Mouse (Mus musculus): ENCODE results near the gene Cnbd2.

Gene Cnbd2

DNA sequence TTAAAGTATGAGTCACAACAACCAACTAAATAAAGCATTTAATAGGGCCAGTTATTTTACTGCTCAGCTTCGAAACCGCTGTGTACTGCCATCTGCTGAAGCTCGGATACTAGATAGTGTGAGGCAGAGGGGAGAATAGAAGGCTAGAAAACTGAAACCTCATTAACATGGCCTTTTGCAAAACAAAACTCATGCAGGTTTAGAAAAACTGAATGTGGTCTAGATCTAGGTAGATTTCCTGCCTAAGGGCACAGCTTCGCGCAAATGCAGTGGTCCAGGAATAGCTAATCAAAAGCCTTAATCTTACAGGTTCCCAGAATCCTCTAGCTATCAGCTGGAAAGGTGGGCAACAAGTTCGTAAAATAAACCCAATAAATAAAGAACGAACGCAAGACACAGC lies 658 bp upstream of the Cnbd2 start:
- no peak for DNase-seq (ENCODE audit: low read depth, low spot score)

DNA sequence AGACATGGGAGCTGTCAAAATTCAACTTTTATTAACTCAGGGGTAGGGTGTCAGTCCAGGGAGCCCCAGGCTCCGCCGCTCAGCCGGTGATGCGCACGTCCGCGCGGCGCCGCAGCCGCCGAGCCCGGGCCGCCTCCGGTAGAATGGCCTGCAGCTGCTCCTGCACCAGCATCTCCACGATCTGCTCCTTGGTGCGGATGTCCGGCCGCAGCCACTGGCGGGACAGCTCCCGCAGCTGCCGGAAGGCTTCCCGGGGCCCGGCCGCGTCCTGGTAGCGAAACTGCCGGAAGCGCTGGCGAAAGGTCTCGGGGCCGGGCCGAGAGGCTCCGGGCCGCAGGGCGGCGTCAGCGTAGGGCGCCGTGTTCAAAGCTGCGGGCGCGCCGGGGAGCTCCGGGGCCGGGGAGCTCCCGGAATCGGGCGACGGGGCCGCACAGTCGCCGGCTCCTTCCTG lies 233 bp upstream of the Cnbd2 start:
- DNase-seq (ENCODE audit: low read depth, low spot score), result peak; percentile 50

DNA sequence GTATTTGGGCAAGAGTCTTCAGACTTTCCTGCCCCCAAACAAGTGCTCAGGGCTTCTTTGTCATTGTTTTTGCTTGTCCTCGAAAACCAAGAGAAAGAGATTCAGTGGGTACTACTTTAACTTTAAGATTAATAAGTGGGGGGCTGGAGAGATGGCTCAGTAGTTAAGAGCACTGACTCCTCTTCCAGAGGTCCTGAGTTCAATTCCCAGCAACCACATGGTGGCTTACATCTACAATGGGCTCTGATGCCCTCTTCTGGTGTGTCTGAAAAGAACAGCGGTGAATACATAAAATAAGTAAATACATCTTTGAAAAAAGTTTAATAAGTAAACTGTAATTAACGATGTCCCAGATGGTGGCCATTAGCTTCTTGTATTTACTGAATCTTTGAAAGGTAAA lies 1.1 kb downstream of the Cnbd2 start:
- DNase-seq (ENCODE audit: low read depth, low spot score), result no peak

DNA sequence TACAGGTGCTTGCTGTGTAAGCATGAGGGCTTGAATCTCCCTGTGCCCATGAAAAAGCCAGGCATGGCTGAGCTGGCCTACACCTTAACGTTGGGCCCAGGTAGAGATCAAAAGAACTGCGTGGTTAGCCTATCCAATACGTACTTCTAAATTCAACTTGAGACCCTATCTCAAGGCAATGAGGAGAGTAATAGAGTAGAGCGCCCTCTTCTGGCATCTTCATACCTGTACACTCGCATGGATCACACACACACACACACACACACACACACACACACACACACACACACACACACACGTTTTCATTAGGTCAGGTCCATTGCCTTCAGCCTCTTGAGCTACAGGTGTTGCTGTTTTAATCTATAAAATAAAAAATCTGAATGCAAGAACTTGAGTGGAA lies 2.7 kb downstream of the Cnbd2 start:
- DNase-seq (ENCODE audit: low read depth, low spot score), result peak; percentile 55

DNA sequence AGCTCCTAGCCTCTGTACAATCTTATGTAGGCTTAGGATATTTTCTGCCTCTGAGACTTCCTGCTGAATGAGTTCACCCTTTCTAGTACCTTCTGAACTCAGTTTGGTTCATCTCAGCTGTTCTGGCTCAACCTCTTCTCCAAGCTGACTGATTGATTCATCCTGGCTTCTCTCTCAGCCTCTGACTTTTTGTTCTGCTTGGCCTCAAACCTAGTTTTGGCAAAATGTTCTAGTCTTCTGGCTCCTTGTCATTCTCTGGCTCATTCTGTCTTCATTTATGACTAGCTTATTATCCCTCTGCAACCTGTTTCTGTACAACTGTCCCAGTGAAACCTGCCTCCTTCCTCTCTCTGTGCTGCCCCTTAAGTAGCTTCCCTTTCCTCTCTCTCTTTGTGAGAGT lies 6.4 kb downstream of the Cnbd2 start:
- DNase-seq (ENCODE audit: low read depth, low spot score), result no peak

DNA sequence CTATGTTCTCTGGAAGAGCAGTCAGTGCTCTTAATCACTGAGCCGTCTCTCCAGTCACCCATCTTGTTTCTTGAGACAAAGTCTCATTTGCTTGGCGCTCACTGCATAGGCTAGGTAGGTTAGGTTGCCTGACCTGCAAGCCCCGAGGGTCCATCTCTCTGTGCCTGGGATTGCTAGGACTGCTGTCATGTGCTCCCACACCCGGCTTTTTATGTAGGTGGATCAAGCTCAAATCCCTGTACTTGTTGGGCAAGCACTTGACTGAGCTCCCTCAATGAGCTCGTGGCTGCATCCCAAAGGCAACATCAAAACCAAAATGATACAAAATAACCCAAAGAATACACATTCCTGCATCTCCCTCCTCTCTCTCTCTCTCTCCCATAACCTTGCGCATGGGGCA lies 9.4 kb downstream of the Cnbd2 start:
- DNase-seq (ENCODE audit: low read depth, low spot score), result no peak

DNA sequence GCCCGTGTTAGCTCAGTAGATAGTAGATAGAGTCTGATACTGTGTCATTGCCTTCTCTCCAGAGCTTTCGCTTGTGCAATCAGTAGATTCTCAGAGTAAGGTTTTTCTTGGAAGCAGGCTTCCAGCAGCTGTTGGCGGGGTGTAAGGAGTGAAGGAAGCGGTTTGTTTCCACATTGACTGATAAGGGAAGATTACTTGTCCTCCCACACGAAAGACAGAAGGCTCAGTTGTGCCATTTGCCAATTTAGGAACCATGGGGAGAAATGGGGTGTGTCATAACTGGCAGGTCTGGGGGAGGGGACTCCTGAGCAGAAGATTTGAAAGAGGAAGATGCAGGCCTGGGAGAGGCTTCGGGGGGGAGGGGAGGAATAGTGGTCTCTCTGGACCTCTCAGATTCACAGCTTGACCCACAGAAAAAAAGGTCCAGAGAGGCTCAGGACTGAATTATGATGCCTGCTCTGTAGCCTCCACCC lies 12.1 kb downstream of the Cnbd2 start:
- no peak for DNase-seq (ENCODE audit: low read depth, low spot score)

DNA sequence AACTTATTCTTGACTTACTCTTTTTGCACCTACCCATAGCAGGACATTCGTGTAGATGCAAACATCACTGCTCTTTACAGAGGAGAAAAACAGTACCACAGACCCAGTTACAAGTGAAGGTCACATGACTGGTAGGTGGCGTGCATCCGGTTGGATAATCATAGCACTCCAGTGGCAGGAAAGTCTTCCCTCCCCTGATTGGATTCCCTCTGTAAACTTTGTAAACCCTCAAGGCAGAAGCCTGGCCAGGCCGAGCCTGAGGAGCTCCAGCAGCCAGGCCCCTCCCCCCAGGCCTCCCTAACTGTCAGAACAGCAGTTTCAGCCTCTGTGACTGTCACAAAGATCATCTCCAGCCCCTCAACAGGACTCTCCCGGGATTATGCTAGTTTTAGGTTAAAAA lies 12.6 kb downstream of the Cnbd2 start:
- DNase-seq (ENCODE audit: low read depth, low spot score), result no peak

DNA sequence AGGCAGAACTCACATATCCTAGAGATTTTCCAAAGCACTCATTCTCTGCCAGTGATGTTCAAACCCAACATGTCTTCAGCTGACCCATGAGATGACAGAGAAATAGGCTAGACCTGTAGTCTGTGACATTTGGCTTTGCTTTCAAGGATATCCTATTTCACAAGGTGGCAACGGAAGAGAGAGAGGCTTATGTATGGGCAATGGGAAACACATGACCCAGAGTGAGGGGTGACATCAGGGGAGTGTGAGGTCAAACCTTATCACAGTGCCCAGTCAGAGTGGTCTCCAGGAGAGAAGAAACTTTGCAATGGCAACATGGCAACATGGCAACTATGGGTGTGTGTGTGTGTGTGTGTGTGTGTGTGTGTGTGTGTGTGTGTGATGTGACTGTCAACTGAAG lies 18.6 kb downstream of the Cnbd2 start:
- no peak for DNase-seq (ENCODE audit: low read depth, low spot score)

DNA sequence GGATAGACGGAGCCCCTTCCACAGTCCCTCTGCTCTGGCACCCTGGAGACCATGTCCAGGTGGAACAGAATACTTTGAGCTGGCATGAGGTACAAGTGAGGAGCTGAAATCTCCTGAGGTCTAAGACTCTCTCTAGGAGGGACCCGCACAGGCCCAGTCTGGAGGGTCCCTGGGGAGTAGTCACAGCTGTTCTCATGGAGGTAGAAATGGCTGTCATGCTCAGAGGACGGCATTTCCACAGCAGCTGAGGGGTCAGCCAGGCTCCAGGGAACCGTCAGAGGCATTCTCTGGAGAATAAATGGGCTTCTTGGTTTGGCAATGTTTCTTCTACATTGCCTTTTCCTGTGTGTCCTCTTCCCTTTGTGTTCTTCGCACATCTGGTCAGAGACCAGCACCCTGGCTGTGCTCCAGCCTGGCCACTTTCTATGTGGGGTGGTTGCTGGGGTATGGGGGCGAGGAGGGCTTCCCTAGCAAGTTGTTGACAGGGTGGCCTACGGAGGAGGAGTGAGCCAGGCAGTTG lies 19.4 kb downstream of the Cnbd2 start:
- DNase-seq (ENCODE audit: low read depth, low spot score), result no peak

DNA sequence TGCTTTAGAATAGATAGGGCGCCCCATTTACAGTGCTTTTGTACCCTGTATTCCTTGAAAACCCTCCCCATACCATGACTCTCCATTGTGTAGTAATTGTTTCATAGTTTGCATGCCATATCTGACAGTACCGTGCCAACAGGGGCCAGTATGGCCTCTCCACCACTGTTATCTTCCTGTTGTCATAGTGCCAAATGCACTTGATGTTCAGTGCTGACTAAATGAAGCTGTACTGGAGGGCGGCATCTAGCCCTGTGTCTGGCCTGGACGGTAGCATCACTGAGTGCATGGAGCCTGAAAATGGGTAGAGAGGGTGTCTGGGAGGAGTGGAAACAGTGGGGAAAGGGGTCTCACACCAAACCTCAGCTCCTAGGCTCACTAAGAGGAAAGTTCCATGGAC lies 28.0 kb downstream of the Cnbd2 start:
- no peak for DNase-seq (ENCODE audit: low read depth, low spot score)

DNA sequence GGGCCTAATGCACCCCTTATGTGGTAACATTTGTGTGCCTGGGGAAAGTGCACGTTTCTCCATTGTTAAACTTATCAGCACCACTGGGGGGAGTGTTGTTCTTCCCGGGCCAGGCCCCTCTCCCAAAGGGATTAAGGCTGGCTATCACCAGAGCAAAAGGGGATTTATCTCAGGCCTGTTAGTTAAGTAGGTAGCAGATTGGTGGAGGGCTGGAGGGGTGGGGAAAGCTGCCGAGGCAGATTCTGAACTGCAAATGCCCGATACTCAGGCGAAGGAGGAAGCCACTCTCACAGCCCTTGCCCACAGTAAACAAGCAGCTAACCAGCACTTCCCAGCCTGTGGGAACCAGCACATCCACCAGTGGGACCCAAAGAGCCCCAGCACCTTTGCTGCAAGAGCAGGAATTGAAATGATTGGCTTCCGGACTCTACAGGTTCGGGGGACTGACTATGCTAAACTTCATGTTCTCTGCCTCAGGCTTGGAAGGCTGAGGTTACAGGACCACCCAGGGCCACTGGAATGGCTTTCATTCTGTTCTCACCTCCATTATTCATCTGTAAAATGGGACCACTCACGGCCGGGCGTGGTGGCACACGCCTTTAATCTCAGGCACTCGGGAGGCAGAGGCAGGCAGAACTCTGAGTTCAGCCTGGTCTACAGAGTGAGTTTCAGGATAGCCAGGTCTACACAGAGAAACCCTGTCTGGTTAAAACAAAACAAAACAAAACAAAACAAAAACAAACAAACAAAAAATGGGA lies 32.9 kb downstream of the Cnbd2 start:
- DNase-seq (ENCODE audit: low read depth, low spot score), result peak; percentile 94

DNA sequence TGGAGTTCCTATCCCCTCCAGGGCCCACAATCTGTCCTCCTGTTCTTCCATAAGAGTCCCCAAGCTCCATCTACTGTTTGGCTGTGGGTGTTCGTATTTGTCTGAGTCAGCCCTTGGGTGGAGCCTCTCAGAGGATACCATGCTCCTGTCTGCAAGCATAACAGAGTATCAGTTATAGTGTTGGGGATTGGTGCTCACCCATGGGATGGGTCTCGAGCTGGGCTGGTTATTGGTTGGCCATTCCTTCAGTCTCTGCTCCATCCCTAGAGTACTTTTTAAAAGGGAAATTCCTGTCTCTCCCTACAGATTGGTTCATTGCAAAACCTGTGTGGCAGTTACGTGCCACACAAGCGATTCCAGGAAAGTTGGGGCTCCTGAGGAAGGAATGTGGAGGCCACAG lies 36.7 kb downstream of the Cnbd2 start:
- no peak for DNase-seq (ENCODE audit: low read depth, low spot score)

DNA sequence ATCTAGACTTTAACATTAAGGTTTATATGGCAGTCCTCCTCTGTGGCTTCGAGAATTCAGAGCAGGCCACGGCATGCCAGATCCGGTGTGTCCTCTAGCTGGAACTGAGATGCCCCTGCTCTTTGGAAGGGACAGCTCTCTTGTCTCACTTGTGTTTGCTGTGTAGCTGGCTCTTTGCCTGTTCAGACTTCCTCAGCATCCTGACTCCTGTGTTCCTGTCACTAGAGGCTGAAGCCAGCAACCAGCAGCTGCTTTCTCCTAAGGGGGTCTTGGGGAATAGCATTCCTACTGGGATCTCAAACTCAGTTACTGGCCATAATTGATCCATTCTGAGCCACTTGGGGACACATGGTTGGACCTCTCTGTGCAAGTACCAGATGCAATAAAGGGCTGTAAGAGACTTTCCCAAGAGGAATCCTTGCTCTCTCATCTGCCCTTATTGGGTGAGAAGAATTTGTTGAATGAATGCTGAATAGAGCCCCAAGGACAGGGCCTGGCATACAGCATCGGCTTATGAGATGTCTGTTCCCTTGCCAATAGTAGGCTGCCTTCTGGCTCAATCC lies 37.3 kb downstream of the Cnbd2 start:
- no peak for DNase-seq (ENCODE audit: low read depth, low spot score)

DNA sequence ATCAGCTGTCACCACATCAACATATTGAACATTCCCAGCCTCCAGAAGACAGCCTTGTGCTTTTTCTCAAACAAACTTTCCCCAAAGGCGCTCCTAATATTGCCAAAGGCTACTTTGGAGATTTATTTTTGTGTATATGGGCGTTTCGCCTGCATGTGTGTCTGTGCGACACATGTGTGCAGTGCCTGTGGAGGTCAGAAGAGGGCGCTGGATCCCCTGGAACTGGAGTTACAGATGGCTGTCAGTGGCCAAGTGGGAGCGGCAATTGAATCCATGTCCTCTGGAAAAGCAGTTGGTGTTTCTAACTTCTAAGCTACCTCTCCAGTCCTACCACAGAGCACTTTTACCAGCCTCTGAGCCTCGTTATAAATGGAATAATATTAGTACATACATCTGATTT lies 39.1 kb downstream of the Cnbd2 start:
- peak; percentile 78 for DNase-seq (ENCODE audit: low read depth, low spot score)

DNA sequence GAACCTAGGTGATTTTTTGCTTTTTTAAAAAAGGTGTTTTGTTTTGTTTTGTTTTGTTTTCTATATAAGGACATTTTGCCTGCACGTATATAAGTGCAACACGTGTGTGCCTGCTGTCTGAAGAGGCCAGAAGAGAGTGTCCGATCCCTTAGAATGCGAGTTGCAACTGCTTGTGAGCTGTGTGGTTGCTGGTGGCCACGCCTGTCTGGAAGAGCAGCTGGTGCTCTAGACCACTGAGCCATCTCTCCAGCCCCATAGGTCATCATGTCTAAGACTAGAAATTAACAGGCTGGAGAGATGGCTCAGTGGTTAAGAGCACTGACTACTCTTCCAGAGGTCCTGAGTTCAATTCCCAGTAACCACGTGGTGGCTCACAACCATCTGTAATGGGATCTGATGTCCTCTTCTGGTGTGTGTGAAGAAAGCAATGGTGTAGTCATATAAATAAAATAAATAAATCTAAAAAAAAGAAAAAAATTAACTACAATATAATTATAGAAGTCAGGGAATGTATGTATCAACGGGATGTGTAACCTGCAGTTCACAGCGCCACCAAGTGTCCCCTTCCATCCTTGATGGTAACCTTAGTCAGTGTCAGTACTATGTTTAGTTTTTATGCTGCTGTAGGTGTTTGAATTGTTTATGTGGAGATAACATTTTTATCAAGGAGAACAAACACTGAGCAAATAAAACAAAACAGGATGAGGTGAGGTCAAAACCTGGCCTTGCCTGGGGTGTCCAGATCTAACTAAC lies 40.5 kb downstream of the Cnbd2 start:
- no peak for DNase-seq (ENCODE audit: low read depth, low spot score)

DNA sequence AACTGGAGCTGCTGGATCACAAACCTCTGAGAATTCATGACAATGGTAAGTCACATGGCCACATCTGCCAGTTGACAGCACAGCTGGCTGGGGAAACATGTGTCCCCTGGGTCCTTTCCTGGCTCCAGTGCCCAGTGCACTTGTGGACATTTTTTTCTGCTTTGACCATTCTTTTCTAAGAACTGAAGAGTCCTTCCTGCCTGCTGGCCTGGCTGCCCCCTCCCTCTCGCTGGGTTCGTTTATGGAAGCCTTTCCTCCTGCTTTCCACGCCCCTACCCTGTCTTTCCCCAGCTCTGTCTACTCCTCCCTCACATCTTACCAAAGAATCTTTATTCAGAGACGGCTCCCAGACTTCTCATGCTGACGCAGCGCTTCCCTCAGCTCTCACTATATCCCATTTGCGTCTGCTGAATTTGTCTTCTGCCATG lies 41.2 kb downstream of the Cnbd2 start:
- no peak for DNase-seq (ENCODE audit: low read depth, low spot score)

DNA sequence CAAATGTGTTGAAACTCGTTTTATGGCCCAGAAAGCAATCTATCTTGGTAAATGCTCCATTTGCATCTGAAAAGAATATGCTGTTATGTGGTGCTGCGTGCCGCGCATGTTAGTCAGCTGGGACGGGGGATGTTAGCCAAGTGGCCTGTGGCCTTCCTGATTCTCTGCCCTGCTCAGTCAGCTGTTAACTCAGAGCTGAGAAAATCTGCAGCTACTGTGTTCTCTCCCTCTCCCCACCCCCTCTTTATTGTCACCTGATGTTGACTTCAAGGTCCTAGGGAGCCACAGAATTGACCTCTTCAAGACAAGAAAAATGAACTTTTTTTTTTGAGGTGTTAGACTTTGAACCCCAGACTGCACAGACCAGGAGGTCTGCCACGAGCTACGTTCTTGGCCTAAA lies 43.9 kb downstream of the Cnbd2 start:
- no peak for DNase-seq (ENCODE audit: low read depth, low spot score)

DNA sequence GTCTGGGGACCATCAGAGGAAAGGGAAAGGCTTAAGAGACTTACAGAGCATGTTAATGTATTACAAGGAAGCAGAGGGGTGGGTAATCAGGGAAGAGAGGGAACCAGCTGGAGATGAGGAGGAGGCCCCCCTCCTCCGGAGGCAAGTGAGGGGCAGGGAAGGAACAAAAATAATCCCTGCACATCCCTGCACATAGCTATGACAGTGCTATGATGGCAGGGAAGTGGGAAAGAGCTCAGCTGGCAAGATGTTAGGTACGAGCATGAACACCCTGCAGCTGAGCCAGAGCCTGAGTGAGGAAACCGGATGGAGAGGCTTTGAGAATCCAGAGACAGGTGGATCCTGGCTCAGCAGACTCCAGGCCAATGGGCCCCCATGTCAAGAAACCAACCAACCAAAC lies 56.4 kb downstream of the Cnbd2 start:
- no peak for DNase-seq (ENCODE audit: low read depth, low spot score)

DNA sequence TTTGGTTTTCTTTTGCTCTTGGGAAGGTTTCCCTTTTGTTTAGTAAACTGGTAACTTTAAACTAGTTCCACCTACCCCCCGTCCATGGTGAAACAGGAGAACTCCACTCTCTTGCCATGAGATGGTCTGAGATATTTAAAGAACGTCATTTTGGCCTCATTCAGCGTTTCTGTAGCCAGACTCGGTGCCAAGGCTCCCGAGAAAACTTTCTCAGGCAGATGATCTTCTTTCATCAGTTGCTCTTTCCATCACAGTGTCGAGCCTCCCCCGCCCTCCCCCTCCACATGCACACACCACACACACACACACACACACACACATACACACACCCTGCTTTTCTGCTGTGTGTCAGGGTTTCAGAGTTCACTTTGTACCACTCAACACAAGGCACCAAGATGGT lies 58.8 kb downstream of the Cnbd2 start:
- no peak for DNase-seq (ENCODE audit: low read depth, low spot score)

DNA sequence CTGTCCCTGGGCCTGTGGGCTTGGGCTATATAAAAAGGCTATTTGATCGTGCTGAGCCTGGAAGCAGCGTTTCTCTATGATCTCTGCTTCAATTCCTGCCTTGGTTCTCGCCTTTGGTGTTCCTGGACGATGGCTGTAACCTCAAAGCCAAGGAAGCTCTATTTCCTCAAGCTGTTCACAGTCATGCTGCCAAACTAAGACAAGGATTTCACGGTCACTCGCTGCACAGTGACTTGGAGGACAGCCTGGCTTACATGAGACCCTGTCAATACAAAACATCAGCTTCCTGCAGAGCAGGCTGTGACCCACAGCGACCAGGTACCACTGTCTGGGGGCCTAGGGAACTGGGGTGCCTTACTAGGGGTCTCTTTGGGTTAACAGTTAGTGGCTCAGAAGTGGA lies 64.9 kb downstream of the Cnbd2 start:
- no peak for DNase-seq (ENCODE audit: low read depth, low spot score)

DNA sequence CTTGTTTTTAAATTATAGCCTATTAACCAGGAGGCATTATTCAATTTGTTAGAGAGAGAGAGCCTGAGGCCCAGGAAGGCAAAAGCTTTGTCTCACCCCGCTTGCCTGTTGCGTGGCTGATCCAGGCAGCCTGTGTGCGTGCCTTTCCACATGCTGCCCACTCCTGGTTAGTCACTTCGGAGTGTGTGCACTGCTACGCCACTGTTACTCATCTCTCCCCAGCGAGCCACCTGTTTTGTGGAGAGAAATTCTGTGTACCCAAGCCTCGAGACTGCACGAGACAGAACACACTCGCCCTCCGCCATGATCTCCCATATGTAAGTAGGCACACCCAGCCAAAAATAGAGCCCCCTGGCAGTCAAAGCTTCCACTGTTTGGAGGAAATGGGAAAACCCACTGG lies 67.8 kb downstream of the Cnbd2 start:
- no peak for DNase-seq (ENCODE audit: low read depth, low spot score)

DNA sequence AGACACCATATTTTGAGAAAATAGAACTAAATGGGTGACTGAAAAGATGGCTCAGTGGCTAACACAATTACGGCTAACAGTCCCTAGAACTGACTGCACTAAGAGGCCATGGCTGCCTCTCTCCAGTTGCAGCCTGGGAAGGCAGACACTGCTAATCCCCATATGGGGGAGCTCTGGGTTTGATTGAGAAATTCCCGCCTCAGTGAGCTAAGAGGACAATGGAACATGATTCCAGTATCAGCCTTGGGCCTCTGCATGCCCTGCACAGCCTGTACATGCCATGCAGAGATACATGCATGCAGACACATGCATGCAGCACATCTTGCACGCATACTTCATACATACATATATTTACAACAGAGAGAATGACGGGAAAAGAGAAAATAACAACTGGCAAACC lies 69.3 kb downstream of the Cnbd2 start:
- DNase-seq (ENCODE audit: low read depth, low spot score), result peak; percentile 36

All from R1 (cell line).